Mouse (Mus musculus): ENCODE measurements around the gene Cdk15. TPM values are rescaled to one million over a fixed set of nuclear protein-coding genes. Genes with fewer than 3 reads are reported as not detected.

Gene Cdk15
- polyA plus RNA-seq, 1 experiment from 2014 or later = 0.13 TPM

DNA sequence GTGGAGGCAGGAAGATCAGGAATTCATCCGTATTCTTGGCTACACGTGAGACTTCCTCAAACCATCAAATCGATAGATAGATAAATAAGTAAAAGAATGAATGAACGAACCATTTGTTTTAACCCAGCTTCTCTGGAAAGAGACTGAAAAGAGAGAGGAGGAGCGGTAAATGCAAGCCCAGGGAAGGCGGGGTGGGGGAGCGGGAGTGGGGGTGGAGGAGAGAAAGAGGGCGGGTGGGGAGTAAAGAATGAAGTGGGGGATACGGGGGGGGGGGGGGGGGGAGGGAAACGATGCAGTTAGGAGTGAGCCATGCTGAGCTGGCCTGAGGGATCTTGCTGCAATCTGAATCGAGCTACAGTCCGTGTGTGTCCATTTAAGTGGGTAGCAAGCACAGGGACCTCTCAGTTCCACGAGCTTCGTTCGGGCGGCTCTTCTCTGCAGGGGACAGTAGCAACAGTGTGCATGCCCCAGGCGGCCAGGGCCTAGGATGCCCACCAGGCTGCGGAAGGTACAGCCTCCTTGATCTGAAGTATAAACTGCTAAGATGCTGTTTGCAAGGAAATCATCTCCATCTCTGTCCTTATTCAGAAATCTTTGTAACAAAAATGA, 3.3 kb upstream of the Cdk15 start:
- 3% methylated on average over 15 of the region's 18 CpGs for WGBS
- peak overlapping the region; percentile 37 for H3K4me2 ChIP-seq (ENCODE audit: low read depth, severe bottlenecking)

GRCm38 (mm10) chr1:59257736-59258135, 1.0 kb downstream of the Cdk15 start:
- Histone ChIP-seq H3K27me3 (ENCODE audit: control insufficient read depth, insufficient read depth, low read length) (no peaks in the 10 kb centered on the region), H3K4me1 (ENCODE audit: control insufficient read depth, insufficient read depth, low read length) (peaks cover 14% of the 10 kb centered on the region), H3K27ac (replicated peaks; ENCODE audit: low read depth, low read length) (no peak overlapping the region), H3K9me3 (ENCODE audit: control insufficient read depth, low read length) (no peaks in the 10 kb centered on the region), H3K9ac (ENCODE audit: low read length) (no peak overlapping the region), H3K4me2 (ENCODE audit: low read depth, severe bottlenecking) (no peak overlapping the region), H3K36me3 (ENCODE audit: control insufficient read depth, insufficient read depth, low read length) (no peaks in the 10 kb centered on the region), H3K4me3 (ENCODE audit: low read depth, low read length) (no peak overlapping the region)
- WGBS = 27% methylated on average over 3 of the region's 3 CpGs
- ATAC-seq (ENCODE audit: insufficient number of reproducible peaks, low FRiP score, low TSS enrichment, low read depth) (no peak), DNase-seq (ENCODE audit: low spot score) (no peak)

More for the DNA sequence above, 3.3 kb upstream of the Cdk15 start:
- DNase-seq (ENCODE audit: low spot score) = peak; percentile 34
- no peak overlapping the region for H3K27ac ChIP-seq (replicated peaks; ENCODE audit: low read depth, low read length)
- no peak overlapping the region for H3K4me3 ChIP-seq (ENCODE audit: low read depth, low read length)
- H3K27me3 ChIP-seq (ENCODE audit: control insufficient read depth, insufficient read depth, low read length) = no peaks in the 10 kb centered on the region
- H3K36me3 ChIP-seq (ENCODE audit: control insufficient read depth, insufficient read depth, low read length) = no peaks in the 10 kb centered on the region
- 0 out of 2 replicates have a peak overlapping the region, but pooled peaks have one; percentile 32 for H3K9ac ChIP-seq (ENCODE audit: low read length)
- H3K9me3 ChIP-seq (ENCODE audit: control insufficient read depth, low read length) = no peaks in the 10 kb centered on the region
- ATAC-seq (ENCODE audit: insufficient number of reproducible peaks, low FRiP score, low TSS enrichment, low read depth) = no peak
- peaks cover 14% of the 10 kb centered on the region; the same call in 1 of the 2 replicates for H3K4me1 ChIP-seq (ENCODE audit: control insufficient read depth, insufficient read depth, low read length)

GRCm38 (mm10) chr1:59268931-59269330, 12.2 kb downstream of the Cdk15 start:
- no peaks in the 10 kb centered on the region for H3K9me3 ChIP-seq (ENCODE audit: control insufficient read depth, low read length)
- peaks cover 25% of the 10 kb centered on the region for H3K4me1 ChIP-seq (ENCODE audit: control insufficient read depth, insufficient read depth, low read length)
- H3K9ac ChIP-seq (ENCODE audit: low read length) = no peak overlapping the region
- no peak overlapping the region; the same call in 1 of the 2 replicates for H3K27ac ChIP-seq (replicated peaks; ENCODE audit: low read depth, low read length)
- no peak overlapping the region for H3K4me3 ChIP-seq (ENCODE audit: low read depth, low read length)
- ATAC-seq (ENCODE audit: insufficient number of reproducible peaks, low FRiP score, low TSS enrichment, low read depth) = no peak
- H3K27me3 ChIP-seq (ENCODE audit: control insufficient read depth, insufficient read depth, low read length) = no peaks in the 10 kb centered on the region
- no peak overlapping the region for H3K4me2 ChIP-seq (ENCODE audit: low read depth, severe bottlenecking)
- DNase-seq (ENCODE audit: low spot score) = no peak
- H3K36me3 ChIP-seq (ENCODE audit: control insufficient read depth, insufficient read depth, low read length) = no peaks in the 10 kb centered on the region
- WGBS = 35% methylated on average over 8 of the region's 8 CpGs

- ATAC-seq (ENCODE audit: insufficient number of reproducible peaks, low FRiP score, low TSS enrichment, low read depth) = no peak
Measured at GRCm38 (mm10) chr1:59269466-59269865, 12.8 kb downstream of the Cdk15 start.

GRCm38 (mm10) chr1:59269951-59270689, 13.4 kb downstream of the Cdk15 start:
- WGBS = 7% methylated on average over 20 of the region's 20 CpGs
- peak overlapping the region; percentile 86 for H3K27ac ChIP-seq (replicated peaks; ENCODE audit: low read depth, low read length)
- ATAC-seq (ENCODE audit: insufficient number of reproducible peaks, low FRiP score, low TSS enrichment, low read depth) = peak; percentile 84
- DNase-seq (ENCODE audit: low spot score) = peak; percentile 86
- H3K4me2 ChIP-seq (ENCODE audit: low read depth, severe bottlenecking) = peak overlapping the region; percentile 1; the same call in 1 of the 2 replicates
- no peak overlapping the region for H3K4me3 ChIP-seq (ENCODE audit: low read depth, low read length)
- H3K9ac ChIP-seq (ENCODE audit: low read length) = no peak overlapping the region
- no peaks in the 10 kb centered on the region for H3K27me3 ChIP-seq (ENCODE audit: control insufficient read depth, insufficient read depth, low read length)
- H3K4me1 ChIP-seq (ENCODE audit: control insufficient read depth, insufficient read depth, low read length) = peaks cover 25% of the 10 kb centered on the region
- no peaks in the 10 kb centered on the region for H3K36me3 ChIP-seq (ENCODE audit: control insufficient read depth, insufficient read depth, low read length)
- no peaks in the 10 kb centered on the region for H3K9me3 ChIP-seq (ENCODE audit: control insufficient read depth, low read length)

More at GRCm38 (mm10) chr1:59269466-59269865, 12.8 kb downstream of the Cdk15 start:
- Histone ChIP-seq H3K4me3 (ENCODE audit: low read depth, low read length) (no peak overlapping the region), H3K27ac (replicated peaks; ENCODE audit: low read depth, low read length) (peak overlapping the region; percentile 86), H3K36me3 (ENCODE audit: control insufficient read depth, insufficient read depth, low read length) (no peaks in the 10 kb centered on the region), H3K27me3 (ENCODE audit: control insufficient read depth, insufficient read depth, low read length) (no peaks in the 10 kb centered on the region), H3K9ac (ENCODE audit: low read length) (no peak overlapping the region), H3K9me3 (ENCODE audit: control insufficient read depth, low read length) (no peaks in the 10 kb centered on the region), H3K4me1 (ENCODE audit: control insufficient read depth, insufficient read depth, low read length) (peaks cover 25% of the 10 kb centered on the region), H3K4me2 (ENCODE audit: low read depth, severe bottlenecking) (peak overlapping the region; percentile 1; the same call in 1 of the 2 replicates)
- no peak for DNase-seq (ENCODE audit: low spot score)
- WGBS = 65% methylated on average over 6 of the region's 6 CpGs

- H3K27ac ChIP-seq (replicated peaks; ENCODE audit: low read depth, low read length) = no peak overlapping the region
- H3K4me1 ChIP-seq (ENCODE audit: control insufficient read depth, insufficient read depth, low read length) = peaks cover 25% of the 10 kb centered on the region
- DNase-seq (ENCODE audit: low spot score) (no peak), ATAC-seq (ENCODE audit: insufficient number of reproducible peaks, low FRiP score, low TSS enrichment, low read depth) (no peak)
- no peaks in the 10 kb centered on the region for H3K27me3 ChIP-seq (ENCODE audit: control insufficient read depth, insufficient read depth, low read length)
- H3K4me3 ChIP-seq (ENCODE audit: low read depth, low read length) = no peak overlapping the region
- no peaks in the 10 kb centered on the region for H3K36me3 ChIP-seq (ENCODE audit: control insufficient read depth, insufficient read depth, low read length)
- no peaks in the 10 kb centered on the region for H3K9me3 ChIP-seq (ENCODE audit: control insufficient read depth, low read length)
- H3K4me2 ChIP-seq (ENCODE audit: low read depth, severe bottlenecking) = no peak overlapping the region
- 20% methylated on average over 3 of the region's 3 CpGs for WGBS
- H3K9ac ChIP-seq (ENCODE audit: low read length) = no peak overlapping the region
Measured at GRCm38 (mm10) chr1:59272189-59272588, 15.5 kb downstream of the Cdk15 start.

GRCm38 (mm10) chr1:59285880-59286279, 29.2 kb downstream of the Cdk15 start:
- no peak overlapping the region for H3K9ac ChIP-seq (ENCODE audit: low read length)
- no peaks in the 10 kb centered on the region for H3K27me3 ChIP-seq (ENCODE audit: control insufficient read depth, insufficient read depth, low read length)
- no peaks in the 10 kb centered on the region for H3K9me3 ChIP-seq (ENCODE audit: control insufficient read depth, low read length)
- no peaks in the 10 kb centered on the region for H3K4me1 ChIP-seq (ENCODE audit: control insufficient read depth, insufficient read depth, low read length)
- H3K4me3 ChIP-seq (ENCODE audit: low read depth, low read length) = no peak overlapping the region
- DNase-seq (ENCODE audit: low spot score) (no peak), ATAC-seq (ENCODE audit: insufficient number of reproducible peaks, low FRiP score, low TSS enrichment, low read depth) (no peak)
- WGBS = 88% methylated on average over 5 of the region's 5 CpGs
- no peaks in the 10 kb centered on the region for H3K36me3 ChIP-seq (ENCODE audit: control insufficient read depth, insufficient read depth, low read length)
- H3K27ac ChIP-seq (replicated peaks; ENCODE audit: low read depth, low read length) = no peak overlapping the region
- no peak overlapping the region for H3K4me2 ChIP-seq (ENCODE audit: low read depth, severe bottlenecking)

- 72% methylated on average over 13 of the region's 13 CpGs for WGBS
- Histone ChIP-seq H3K9me3 (ENCODE audit: control insufficient read depth, low read length) (no peaks in the 10 kb centered on the region), H3K36me3 (ENCODE audit: control insufficient read depth, insufficient read depth, low read length) (no peaks in the 10 kb centered on the region), H3K4me3 (ENCODE audit: low read depth, low read length) (no peak overlapping the region), H3K4me1 (ENCODE audit: control insufficient read depth, insufficient read depth, low read length) (peaks cover 2% of the 10 kb centered on the region; the same call in 1 of the 2 replicates), H3K27ac (replicated peaks; ENCODE audit: low read depth, low read length) (no peak overlapping the region), H3K4me2 (ENCODE audit: low read depth, severe bottlenecking) (no peak overlapping the region), H3K9ac (ENCODE audit: low read length) (no peak overlapping the region), H3K27me3 (ENCODE audit: control insufficient read depth, insufficient read depth, low read length) (no peaks in the 10 kb centered on the region)
- ATAC-seq (ENCODE audit: insufficient number of reproducible peaks, low FRiP score, low TSS enrichment, low read depth) (no peak), DNase-seq (ENCODE audit: low spot score) (no peak)
Measured at GRCm38 (mm10) chr1:59286316-59286850, 29.7 kb downstream of the Cdk15 start.

Data from limb, embryonic 11.5 days (tissue).